Mouse (Mus musculus) embryonic facial prominence, embryonic 11.5 days (tissue): Measurements from ENCODE around the gene Hoxa9. TPM values are rescaled to one million over a fixed set of nuclear protein-coding genes. Genes with fewer than 3 reads are reported as not detected.

Experiments used
- ATAC-seq: fragments of 200-750 bp; cut with Nextera tagmentation; replicated peaks from 2 replicates; pipeline ENCODE4 v1.8.0; 2017; ENCODE audit warnings: low read depth; ENCODE audit not compliant: insufficient number of reproducible peaks, low FRiP score, low TSS enrichment
- DNase-seq: peaks from one replicate; pipeline ENCODE4 v3.0.0-alpha.2; 2015; ENCODE audit warnings: low spot score
- H3K27ac ChIP-seq: fragments of 300-500 bp; sonication (generic); replicated peaks from 2 replicates; pipeline ENCODE4 v1.5.1; 2014; ENCODE audit warnings: mild to moderate bottlenecking, low read depth, low read length, control low read depth
- H3K27me3 ChIP-seq: fragments of 300-500 bp; sonication (generic); 2 replicates; pipeline ENCODE4 v1.6.1; 2014; ENCODE audit warnings: mild to moderate bottlenecking, low read length, moderate library complexity, mixed read lengths; ENCODE audit not compliant: control insufficient read depth, insufficient read depth
- H3K36me3 ChIP-seq: fragments of 300-500 bp; sonication (generic); replicated peaks from 2 replicates; pipeline ENCODE4 v1.6.1; 2014; ENCODE audit warnings: low read depth, mild to moderate bottlenecking, low read length, moderate library complexity, mixed read lengths; ENCODE audit not compliant: control insufficient read depth, insufficient read depth
- H3K4me1 ChIP-seq: fragments of 300-500 bp; sonication (generic); 2 replicates; pipeline ENCODE4 v1.6.1; 2014; ENCODE audit warnings: low read length, mixed read lengths; ENCODE audit not compliant: control insufficient read depth, insufficient read depth
- H3K4me2 ChIP-seq: fragments of 300-500 bp; sonication (generic); 2 replicates; pipeline ENCODE4 v1.6.1; 2014; ENCODE audit warnings: low read depth, mild to moderate bottlenecking, control low read depth, low read length, moderate library complexity
- H3K4me3 ChIP-seq: fragments of 300-500 bp; sonication (generic); 2 replicates; pipeline ENCODE4 v1.5.1; 2014; ENCODE audit warnings: low read depth, low read length, control low read depth
- H3K9ac ChIP-seq: fragments of 300-500 bp; sonication (generic); replicated peaks from 2 replicates; pipeline ENCODE4 v1.6.1; 2014; ENCODE audit warnings: mild to moderate bottlenecking, control low read depth, low read length
- H3K9me3 ChIP-seq: fragments of 300-500 bp; sonication (generic); replicated peaks from 2 replicates; pipeline ENCODE4 v1.6.1; 2016; ENCODE audit warnings: mild to moderate bottlenecking, low read length, inconsistent platforms, mixed read lengths; ENCODE audit not compliant: control insufficient read depth
- WGBS: fragments of 180-500 bp; shearing (Covaris S2); extraction: QIAGEN DNeasy Blood & Tissue Kit; methylation state at CpG from one replicate; pipeline ENCODE4 v1.1.7; 2014; 5-methylcytosine and 5-hydroxymethylcytosine counted together
- polyA plus RNA-seq: library from polyadenylated mRNA; unstranded; fragments of >200 nt; fragmentation: Nextera tagmentation; extraction: Ambion mirVana; gene quantifications from 2 replicates; pipeline ENCODE4 v1.2.1, GENCODE M21; 2014

The Hoxa9 gene
- polyA plus RNA-seq, 1 experiment from 2014 or later: 0.11 TPM

DNA sequence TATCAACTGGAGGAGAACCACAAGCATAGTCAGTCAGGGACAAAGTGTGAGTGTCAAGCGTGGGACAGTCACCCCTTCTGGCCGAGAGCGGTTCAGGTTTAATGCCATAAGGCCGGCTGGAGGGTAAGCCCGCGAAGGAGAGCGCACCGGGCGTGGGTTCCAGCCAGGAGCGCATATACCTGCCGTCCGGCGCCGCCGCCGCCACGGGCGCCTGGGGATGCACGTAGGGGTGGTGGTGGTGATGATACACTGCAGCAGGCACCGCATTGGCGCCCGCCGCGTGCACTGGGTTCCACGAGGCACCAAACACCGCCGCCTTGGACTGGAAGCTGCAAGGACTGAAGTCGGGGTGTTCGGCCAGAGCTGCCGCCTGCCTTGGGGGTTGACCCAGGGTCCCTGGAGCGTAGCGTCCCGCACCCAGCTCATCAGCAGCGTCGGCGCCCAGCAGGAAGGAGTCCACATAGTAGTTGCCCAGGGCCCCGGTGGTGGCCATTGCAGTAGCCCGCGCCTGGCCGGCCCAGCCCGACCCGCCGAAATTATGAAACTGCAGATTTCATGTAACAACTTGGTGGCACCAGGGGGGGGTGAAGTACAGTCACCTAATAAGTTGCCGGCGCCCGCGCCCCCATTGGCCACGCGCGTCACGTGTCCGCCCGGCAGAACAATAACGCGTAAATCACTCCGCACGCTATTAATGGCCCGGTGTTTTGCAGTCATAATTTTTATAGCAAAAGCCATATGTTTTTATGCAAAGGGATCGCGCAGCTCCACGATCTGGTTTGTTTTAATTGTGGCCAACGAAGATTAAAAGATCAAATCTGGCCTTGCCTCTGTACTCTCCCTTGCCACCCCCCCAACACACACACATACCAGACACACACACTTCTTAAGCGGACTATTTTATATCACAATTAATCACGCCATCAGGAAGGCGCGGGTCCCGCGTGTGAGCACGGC is 5.0 kb downstream of the Hoxa9 start:
- Histone ChIP-seq H3K4me3 (no peak overlapping the region), H3K4me2 (no peak overlapping the region), H3K9ac (no peak overlapping the region)

DNA sequence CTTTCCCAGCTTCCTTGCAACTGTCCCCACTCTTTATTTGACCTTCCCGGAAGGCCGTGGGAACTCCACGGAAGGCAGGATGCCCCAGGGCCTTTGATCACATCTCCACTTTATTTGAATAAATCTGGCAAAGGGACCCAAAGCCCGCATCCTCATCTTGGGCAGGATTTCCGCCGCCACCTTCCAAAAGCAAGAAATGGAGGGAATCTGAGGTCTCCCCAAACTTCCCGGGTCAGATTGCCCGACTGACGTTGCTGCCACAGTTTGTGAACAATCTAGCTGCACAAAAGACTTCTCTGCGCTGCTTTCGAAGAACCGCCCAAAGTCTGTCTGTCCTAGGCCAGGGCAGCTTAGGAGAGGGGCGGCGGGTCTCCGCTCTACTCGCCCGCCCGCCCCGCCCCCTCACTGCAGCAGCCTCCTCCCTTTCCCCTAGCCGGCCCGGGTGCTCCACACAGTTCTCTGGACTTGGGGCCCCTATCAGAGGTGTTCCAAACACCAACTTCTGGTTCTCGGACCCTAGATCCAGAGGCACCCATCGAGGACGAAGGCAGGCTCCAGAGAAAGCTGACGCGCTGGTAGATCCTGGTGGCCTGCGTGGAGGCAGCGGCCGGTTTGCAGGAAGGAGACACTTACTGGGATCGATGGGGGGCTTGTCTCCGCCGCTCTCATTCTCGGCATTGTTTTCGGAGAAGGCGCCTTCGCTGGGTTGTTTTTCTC is 5.8 kb downstream of the Hoxa9 start:
- H3K27me3 ChIP-seq: peaks cover 82% of the 10 kb centered on the region
- no peak overlapping the region for H3K9ac ChIP-seq
- ATAC-seq (no peak), DNase-seq (no peak)
- no peak overlapping the region for H3K4me2 ChIP-seq
- no peak overlapping the region for H3K27ac ChIP-seq
- no peaks in the 10 kb centered on the region for H3K36me3 ChIP-seq
- WGBS: 1% methylated on average over 36 of the region's 36 CpGs
- no peaks in the 10 kb centered on the region for H3K4me1 ChIP-seq
- no peak overlapping the region for H3K4me3 ChIP-seq
- no peaks in the 10 kb centered on the region for H3K9me3 ChIP-seq

More for the DNA sequence above, 5.0 kb downstream of the Hoxa9 start:
- WGBS: 2% methylated on average over 69 of the region's 69 CpGs
- Histone ChIP-seq H3K27ac (no peak overlapping the region), H3K4me1 (no peaks in the 10 kb centered on the region), H3K9me3 (no peaks in the 10 kb centered on the region), H3K36me3 (no peaks in the 10 kb centered on the region), H3K27me3 (peaks cover 84% of the 10 kb centered on the region)
- DNase-seq (no peak), ATAC-seq (no peak)

DNA sequence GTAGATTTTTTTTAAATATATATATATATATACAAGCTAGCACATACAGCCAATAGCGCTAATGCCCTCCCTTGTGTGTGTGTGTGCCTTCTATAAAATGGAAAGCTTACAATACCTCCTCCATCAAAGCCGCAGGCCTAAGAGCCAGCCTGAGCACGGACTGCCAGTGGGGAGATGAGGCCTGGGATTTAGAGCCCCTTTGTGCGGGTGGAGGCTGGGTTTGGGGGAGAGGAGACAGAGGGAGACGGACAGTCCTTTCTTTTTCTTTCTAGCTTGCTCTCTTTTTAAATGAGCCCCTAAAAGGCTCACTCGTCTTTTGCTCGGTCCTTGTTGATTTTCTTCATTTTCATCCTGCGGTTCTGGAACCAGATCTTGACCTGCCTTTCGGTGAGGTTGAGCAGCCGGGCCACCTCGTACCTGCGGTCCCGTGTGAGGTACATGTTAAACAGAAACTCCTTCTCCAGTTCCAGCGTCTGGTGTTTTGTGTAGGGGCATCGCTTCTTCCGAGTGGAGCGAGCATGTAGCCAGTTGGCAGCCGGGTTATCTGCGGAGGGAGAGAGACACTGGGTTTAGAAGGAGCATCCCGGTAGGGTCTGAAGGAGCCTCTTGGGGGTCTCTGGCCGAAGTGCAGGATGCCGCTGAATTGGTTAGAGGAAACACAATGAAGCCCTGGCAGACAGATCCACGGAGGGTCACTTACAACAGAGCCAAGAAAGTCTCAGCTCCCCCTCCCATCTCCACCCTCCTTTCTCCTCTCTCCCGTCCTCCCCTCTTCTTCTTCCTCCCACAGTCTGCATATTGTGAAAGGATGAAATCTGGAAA is 6.7 kb downstream of the Hoxa9 start:
- Histone ChIP-seq H3K36me3 (no peaks in the 10 kb centered on the region), H3K9ac (no peak overlapping the region), H3K4me3 (no peak overlapping the region), H3K4me1 (no peaks in the 10 kb centered on the region), H3K4me2 (no peak overlapping the region), H3K27me3 (peaks cover 83% of the 10 kb centered on the region), H3K27ac (no peak overlapping the region), H3K9me3 (no peaks in the 10 kb centered on the region)
- ATAC-seq: no peak
- 2% methylated on average over 24 of the region's 24 CpGs for WGBS
- DNase-seq: no peak

DNA sequence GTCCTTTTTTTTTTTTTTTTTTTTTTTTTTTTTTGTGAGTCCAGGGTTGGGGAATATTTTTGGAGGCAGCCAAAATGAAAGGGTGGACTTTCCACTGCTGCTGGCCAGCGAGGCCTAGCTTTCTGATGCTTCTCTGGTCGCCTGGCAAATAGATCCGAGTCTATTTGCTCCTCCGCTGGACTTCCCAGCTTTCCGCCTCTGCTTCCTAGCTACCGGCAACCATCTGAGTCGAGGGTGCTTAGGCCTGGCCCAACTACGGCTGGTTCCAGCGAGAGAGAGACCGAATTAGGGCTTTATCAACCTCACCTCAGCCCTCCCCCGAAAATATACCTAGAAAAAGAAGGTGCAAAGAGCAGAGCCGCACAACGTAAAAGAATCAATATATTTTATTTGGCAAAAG is 8.2 kb downstream of the Hoxa9 start:
- Histone ChIP-seq H3K9ac (no peak overlapping the region), H3K27me3 (peaks cover 87% of the 10 kb centered on the region), H3K9me3 (no peaks in the 10 kb centered on the region), H3K36me3 (no peaks in the 10 kb centered on the region), H3K4me1 (no peaks in the 10 kb centered on the region; the same call in 1 of the 2 replicates), H3K4me3 (no peak overlapping the region), H3K27ac (no peak overlapping the region), H3K4me2 (no peak overlapping the region)
- ATAC-seq: no peak
- 7% methylated on average over 13 of the region's 13 CpGs for WGBS
- no peak for DNase-seq

DNA sequence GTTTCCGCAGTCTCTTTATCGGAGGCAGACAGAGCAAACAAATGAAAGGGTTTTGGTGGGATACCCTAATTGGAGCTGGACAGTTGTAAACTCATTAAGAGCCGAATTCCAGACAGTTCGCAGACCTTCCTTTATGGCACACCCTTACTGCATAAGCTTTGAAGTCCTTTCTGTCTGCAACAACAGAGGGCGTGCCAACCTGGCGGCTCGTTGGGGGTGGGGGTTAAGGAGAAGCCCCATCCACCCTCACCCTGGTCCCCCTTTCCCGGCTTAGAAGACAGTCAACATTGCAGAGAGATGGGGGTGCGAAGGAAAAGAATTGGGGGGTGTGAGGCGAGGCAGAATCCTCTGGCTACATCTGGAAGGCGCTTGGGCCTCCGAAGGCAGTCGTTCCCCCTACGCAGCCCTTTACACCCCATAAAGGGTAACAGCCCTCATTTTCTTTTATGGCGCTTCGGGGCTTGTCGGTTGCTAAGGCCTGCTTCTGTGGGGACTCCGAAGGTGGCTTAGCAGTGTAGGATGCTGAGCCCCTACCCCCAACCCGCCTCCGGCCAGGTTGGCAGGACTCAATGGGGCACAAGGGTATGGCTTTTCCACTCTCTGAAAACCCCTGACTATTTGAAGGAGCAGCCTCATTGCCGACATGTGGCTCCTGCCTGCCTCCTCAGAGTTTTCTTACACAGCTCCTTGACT is 8.8 kb downstream of the Hoxa9 start:
- no peak overlapping the region for H3K27ac ChIP-seq
- H3K9ac ChIP-seq: no peak overlapping the region
- 8% methylated on average over 21 of the region's 21 CpGs for WGBS
- H3K4me3 ChIP-seq: no peak overlapping the region
- no peaks in the 10 kb centered on the region; the same call in 1 of the 2 replicates for H3K4me1 ChIP-seq
- H3K36me3 ChIP-seq: no peaks in the 10 kb centered on the region
- H3K27me3 ChIP-seq: peaks cover 88% of the 10 kb centered on the region
- 0 out of 2 replicates have a peak, but pooled peaks have one; percentile 2 for ATAC-seq
- DNase-seq: no peak
- no peak overlapping the region for H3K4me2 ChIP-seq
- H3K9me3 ChIP-seq: no peaks in the 10 kb centered on the region

DNA sequence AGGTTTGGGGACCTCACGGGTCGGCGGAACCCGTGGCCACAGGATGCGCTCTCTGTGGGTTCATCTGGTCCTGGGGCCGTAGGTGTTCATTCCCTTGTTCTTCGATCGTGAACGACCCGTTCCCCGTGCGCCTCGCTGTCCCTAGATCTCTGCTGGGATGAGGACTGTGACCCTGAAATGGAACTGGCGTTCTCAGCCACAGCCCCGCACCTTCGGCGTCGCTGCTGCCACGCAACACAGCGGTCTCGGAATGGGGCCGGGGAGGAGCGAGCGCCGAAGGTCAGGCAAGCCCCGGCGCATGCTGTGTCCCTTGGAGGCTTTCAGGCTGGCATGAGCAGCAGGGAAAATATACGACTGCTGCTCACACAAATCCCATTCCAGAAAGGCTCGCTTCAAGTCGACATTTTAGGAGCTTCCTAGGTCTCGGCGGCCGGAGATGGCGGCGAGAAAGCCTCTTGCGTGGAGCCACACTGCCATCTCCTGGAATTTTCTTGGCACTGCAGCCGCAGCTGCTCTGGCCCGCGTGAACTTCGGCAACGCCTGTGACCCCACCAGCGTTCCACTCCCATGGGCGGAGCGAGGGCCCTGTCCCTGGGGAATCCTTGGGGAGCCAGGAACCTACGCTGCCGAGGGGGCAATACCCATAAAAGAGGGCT is 9.4 kb downstream of the Hoxa9 start, which contains the start of gene Hoxa7:
Gene Hoxa7 (minus strand): TSS at position 518 of the 656 bp plus-strand sequence.
- ATAC-seq (peak; percentile 44; the same call in 1 of the 2 replicates), DNase-seq (peak; percentile 90)
- Histone ChIP-seq H3K36me3 (no peaks in the 10 kb centered on the region), H3K4me1 (no peaks in the 10 kb centered on the region; the same call in 1 of the 2 replicates), H3K27ac (no peak within 1 kb of the TSS), H3K4me3 (peak within 1 kb of the TSS; percentile 36), H3K27me3 (peaks cover 87% of the 10 kb centered on the region), H3K4me2 (peak within 1 kb of the TSS; percentile 58), H3K9me3 (no peaks in the 10 kb centered on the region), H3K9ac (no peak within 1 kb of the TSS)
- WGBS: 1% methylated on average over 46 of the region's 46 CpGs

DNA sequence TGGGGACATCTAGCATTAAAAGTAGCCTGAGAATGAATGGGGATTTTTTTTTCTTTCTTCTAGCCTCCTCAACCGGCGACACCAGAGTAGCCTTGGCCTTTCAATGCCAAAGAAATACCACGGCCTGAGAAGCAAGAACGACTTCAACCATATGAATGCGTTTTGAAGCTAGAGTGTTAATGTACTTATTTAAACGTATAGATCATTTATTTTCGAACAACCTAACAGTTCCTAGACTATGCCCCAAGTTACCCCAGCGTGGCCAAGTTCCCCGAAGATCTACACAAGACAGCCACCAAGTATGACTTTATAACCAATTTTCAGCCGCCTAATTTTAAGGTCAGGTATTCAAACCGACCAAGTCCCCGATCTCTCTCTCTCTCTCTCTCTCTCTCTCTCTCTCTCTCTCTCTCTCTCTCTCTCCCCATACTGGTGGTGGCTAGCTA is 10.0 kb downstream of the Hoxa9 start:
- H3K27me3 ChIP-seq: peaks cover 88% of the 10 kb centered on the region
- WGBS: 8% methylated on average over 12 of the region's 12 CpGs
- H3K27ac ChIP-seq: no peak overlapping the region
- peak overlapping the region; percentile 36; the same call in 1 of the 2 replicates for H3K4me3 ChIP-seq
- no peak for DNase-seq
- no peaks in the 10 kb centered on the region; the same call in 1 of the 2 replicates for H3K4me1 ChIP-seq
- no peak for ATAC-seq
- peak overlapping the region; percentile 58; the same call in 1 of the 2 replicates for H3K4me2 ChIP-seq
- H3K36me3 ChIP-seq: no peaks in the 10 kb centered on the region
- no peaks in the 10 kb centered on the region for H3K9me3 ChIP-seq
- no peak overlapping the region for H3K9ac ChIP-seq
